Mouse (Mus musculus): ENCODE measurements at regions not wholly inside any gene's neighbourhood (a gene's known extent, or its start where the extent isn't known, plus 50 kb on each side); places are given as distances from the start of the nearest gene placed in this dataset.

DNA sequence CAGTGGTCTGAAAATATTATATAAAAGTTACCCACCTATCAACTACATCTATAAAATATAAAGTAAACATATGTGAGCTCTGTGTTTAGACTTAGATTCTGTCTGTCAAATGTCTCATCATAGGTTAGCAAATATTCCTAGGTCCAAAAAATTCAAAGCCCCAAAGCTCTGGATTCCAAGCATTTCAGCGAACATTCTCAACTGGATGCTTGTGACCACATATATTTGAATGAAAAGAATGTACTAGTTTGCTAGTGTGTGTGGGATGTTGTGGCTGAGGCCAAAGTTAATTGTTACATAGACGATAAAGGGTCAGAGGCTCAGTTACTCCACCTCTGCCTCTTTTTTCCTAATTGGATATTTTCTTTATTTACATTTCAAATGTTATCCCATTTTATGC, 128.3 kb upstream of the Eya4 start:
- TF ChIP-seq CTCF (IDR thresholded peaks at IDR 0.05; ENCODE audit: borderline replicate concordance, extremely low read depth, insufficient read depth, insufficient read length) (no peak), POLR2A (IDR thresholded peaks at IDR 0.05; ENCODE audit: borderline replicate concordance, extremely low read depth, insufficient read depth, insufficient read length, poor library complexity, severe bottlenecking) (no peak)

Measured in brain, embryonic 14.5 days (tissue).